Mouse (Mus musculus) retina, postnatal 1 day (tissue): ENCODE results near the gene Kif18b.

Source experiments
- DNase-seq: peaks from one replicate; pipeline ENCODE4 v3.0.0-alpha.2; 2012

The Kif18b gene

GRCm38 (mm10) chr11:102937529-102938182 lies 12.7 kb upstream of the Kif18b start:
- DNase-seq = no peak

- DNase-seq = no peak
These were observed 11.3 kb upstream of the Kif18b start for GRCm38 (mm10) chr11:102936272-102936671.

- DNase-seq = no peak
These were observed 5.7 kb upstream of the Kif18b start for GRCm38 (mm10) chr11:102930672-102931071.

- no peak for DNase-seq
These were observed 410 bp upstream of the Kif18b start for GRCm38 (mm10) chr11:102925351-102925717.

DNA sequence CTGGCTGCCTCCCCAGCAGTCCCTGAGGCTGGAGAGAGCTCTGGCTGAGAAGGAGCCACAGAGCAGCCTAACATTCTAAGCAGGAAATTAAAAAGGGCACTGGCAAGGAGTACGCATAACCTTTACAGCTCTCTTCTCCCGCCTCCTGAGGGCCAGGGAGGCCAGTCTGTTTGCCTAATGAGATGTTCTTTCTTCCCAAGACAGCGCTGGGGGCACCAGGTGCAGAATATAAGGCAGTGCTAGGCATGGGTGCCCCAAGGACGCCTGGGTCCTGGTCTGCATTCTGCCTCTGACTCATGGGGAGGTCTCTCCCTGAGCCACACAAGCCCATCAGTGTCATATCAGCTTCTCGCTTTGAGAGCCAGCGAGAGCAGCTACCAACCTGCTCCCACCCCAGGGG lies 3.4 kb downstream of the Kif18b start:
- DNase-seq = no peak

- DNase-seq = no peak
These were observed 6.8 kb downstream of the Kif18b start for GRCm38 (mm10) chr11:102918077-102918476.

DNA sequence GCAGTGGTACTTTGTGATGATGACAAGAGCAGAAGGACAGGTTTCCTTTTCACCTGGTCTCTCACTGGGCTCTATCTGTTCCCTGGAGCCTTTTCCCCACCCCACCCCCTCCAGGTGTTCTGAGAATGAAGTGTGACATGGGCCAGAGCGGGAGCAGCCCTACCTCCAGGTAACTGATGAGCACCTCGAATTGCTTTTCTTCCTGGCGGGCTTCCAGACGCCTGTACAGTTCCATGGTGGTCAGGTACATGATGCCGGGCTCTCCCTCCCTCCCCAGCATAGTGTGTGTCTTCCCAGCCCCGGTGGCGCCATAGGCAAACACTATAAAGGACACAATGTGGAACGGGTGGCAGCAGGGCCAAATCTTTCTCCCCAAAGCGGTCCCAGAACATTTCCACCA lies 9.5 kb downstream of the Kif18b start:
- no peak for DNase-seq

DNA sequence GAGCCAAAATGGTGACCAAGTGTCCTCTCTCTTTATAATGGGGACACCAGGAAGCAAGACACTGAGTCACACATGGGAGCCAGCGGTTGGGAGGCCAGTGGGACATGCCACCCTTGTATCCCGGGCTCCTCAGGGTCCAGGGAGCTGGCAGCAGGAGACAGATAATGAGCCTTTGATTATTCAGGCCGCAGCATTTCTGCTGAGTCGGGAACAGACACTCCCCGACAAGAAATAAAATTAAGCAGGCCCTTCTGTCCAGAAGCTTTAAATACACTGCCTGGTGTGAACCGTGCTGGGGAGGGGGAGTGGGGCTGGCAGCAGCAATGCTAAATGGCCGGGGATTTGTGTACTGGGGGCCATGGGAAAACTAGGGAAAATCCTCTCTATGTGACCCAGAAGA lies 13.5 kb downstream of the Kif18b start:
- no peak for DNase-seq

DNA sequence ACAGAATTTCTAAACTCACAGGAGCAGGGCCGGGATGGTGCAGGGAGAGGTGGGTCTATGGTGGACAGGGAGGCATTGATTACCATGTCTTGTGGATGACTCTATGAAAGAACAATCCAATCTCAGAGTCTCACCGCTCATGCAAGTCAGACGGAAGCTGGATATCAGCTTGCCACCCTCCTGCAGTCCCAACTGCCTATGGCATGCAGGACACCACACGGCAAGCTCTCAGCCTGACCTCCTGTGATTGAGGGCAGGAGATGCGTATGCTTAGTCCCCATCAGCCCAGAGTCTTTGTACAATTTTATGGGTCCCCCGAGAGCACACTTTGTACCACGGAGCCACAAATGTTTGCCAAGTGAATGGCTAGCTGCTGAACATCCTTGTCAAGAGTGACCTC lies 21.3 kb downstream of the Kif18b start:
- no peak for DNase-seq

GRCm38 (mm10) chr11:102902107-102902506 lies 22.8 kb downstream of the Kif18b start:
- DNase-seq = no peak

DNA sequence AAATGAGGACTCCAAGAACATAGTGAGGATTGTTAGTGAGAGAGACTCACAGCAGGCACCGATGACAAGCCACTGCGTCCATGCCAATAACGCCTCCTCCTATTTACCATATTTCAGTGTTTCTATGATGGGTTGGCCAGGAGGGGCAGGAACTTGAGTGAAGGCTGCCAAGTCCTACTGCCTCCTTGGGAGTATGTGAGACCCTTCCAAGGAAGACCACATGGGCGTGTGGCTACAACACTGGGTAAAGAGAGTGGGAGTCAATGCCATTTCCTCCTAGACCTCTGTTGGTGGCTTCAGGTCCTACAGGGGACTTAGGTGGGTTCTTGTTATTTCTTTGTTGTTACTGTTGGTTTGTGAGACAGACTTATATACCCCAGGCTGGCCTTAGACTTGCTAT lies 23.7 kb downstream of the Kif18b start:
- DNase-seq = no peak

- peak; percentile 91 for DNase-seq
These were observed 24.2 kb downstream of the Kif18b start, which contains the start of gene Gfap for GRCm38 (mm10) chr11:102900763-102901162. Gfap (minus strand) TSS chr11:102900912.

GRCm38 (mm10) chr11:102898408-102898807 lies 26.5 kb downstream of the Kif18b start:
- DNase-seq = peak; percentile 50

GRCm38 (mm10) chr11:102896641-102897040 lies 28.3 kb downstream of the Kif18b start:
- DNase-seq = no peak

- DNase-seq = no peak
These were observed 29.1 kb downstream of the Kif18b start for GRCm38 (mm10) chr11:102895779-102896178.

- DNase-seq = no peak
These were observed 30.2 kb downstream of the Kif18b start for GRCm38 (mm10) chr11:102894716-102895115.

DNA sequence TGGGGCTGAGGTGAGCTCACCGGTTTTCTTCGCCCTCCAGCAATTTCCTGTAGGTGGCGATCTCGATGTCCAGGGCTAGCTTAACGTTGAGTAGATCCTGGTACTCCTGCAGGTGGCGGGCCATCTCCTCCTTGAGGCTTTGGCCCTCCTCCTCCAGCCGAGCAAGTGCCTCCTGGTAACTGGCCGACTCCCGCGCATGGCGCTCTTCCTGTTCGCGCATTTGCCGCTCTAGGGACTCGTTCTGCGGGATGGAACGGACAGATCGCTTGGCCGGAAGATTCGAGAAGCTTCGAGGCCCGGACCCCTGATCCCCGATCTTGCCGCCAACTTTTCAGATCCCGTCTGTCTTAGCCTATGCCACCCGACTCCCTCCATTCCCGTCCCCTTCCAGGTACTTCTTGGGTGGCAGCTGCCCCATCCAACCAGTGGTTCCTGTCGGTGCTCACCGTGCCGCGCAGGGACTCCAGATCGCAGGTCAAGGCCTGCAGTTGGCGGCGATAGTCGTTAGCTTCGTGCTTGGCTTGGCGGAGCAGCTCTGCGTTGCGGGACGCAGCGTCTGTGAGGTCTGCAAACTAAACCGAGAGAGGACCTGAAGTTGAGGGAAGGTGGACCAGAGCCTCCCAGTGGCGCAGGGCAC lies 31.8 kb downstream of the Kif18b start:
- peak; percentile 81 for DNase-seq

DNA sequence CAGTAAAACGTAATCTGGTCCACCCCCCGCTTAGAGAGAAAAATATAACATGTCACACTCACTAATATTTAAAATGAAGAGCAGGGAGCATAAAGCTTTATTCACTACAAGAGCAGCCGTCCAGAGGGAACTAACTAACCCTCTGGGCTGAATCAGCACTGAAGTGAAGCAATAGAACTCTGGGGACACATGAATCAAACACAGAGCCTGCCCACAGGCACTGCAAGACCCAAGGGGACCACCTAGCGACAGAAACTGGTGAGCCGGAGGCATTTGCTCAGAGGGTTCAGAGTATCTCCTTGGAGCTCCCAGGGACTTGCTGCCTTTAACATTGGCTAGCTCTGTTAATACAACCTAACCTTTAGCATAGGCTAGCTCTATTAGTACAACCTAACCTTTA lies 34.8 kb downstream of the Kif18b start:
- no peak for DNase-seq

DNA sequence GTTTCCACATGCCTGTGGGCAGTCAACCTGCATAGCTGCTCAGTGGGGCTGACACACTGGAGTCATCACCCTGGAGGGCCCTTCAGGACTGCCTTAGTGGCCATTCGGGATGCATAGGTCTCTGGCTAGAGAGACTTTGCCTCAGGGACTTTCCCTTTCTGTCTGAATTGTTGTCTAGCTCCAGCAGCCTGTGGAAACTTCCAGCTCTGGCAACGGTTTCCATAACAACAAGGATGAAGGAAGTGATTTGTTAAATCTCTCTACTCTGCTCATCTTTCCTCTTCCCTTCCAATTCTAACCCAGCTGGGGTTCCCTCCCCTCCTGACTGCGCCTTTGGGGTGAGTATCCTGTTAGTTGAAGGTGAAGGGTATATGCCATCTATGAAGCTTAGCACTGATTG lies 36.8 kb downstream of the Kif18b start:
- peak; percentile 50 for DNase-seq

DNA sequence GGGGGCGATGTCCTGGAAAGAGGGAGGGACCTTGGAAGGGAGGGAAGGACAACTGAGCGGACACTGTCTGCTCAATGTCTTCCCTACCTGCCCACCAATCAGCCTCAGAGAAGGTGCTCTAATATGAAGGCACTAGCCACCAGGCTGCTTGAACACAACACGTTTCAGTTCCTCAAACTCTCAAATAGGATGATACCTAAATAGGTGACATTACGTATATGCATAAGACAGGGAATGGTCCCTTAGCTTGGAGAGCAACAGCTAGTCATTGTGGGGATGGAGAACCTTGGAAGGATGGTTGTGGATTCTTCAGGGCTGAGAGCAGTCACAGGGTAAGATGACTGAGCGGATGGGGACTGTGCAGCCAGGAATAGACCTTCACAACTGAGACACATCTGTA lies 37.5 kb downstream of the Kif18b start:
- no peak for DNase-seq

DNA sequence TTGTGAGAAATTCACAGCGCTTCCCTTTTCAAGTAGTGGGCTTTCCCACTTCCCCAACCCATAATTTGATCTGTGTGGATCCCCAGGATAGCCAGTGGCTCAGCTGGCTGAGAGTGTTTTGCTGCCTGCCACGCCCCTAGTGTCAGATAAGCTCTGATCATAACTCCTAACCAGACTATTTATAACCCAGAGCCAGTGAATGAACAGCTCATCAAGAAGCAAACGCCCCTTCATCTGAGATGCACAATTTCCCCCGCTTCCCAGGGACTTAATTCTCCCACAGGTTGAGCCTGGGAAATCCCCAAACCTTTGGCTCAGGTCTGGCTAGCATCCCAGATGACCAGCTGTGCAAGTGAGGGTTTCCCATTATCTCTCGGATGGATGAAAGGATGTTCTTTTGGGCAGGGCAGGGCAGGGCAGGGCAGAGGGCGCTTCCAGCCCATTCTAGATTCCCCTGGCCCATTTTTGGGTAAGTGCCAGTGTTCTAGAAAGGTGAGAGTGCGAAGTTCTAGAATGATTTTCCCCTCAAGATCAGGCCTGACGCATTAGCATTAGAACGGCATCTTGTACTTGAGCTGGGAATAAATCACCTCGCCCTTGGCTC lies 40.2 kb downstream of the Kif18b start, which contains the start of gene Fam187a:
Fam187a (plus strand) TSS at position 554 of the 604 bp plus-strand sequence.
- no peak for DNase-seq

DNA sequence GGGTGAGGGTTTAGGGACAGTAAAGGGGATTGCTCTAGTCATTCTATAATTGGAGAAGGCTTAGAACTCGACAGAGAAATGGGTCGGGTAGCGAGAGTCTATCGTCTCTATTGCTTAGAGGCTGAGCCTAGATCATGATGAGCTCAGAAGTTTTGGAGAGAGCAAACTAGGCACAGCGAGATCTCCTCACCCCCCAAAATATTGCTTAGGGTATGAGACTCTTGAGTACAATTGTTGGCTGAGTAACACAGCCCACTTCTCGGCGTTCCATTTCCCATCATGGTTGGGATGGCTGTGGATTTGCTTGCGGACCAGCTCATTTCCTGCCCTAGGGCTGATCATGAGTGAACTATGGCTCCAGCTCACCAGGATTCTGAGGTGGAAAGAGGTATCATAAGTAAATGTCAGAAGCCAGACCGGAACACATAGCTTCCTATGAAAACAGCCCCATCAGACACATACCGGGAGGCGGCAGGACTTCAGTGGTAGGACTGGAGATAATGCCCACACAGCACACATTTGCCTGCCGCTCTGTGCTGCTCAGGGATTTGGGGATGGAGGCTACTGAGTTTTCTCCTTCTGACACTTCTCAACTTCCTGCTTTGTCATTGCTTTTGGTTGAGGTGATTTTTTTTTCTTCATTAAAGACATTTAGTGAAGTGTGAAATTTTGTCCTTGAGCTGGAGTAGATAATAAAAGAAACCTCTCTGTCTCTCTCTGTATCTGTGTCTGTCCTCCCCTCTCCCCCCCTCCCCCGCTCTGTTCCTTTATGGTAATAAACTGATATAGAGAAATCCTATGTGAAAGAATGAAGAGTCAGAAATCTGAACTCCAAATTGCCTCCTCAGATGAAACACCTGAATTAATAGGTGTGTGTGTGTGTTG lies 43.4 kb downstream of the Kif18b start:
- DNase-seq = no peak

GRCm38 (mm10) chr11:102880585-102881313 lies 44.2 kb downstream of the Kif18b start, which contains the start of the genes Eftud2 and Ccdc103:
Eftud2 (minus strand) TSS chr11:102880985.
Ccdc103 (plus strand) TSS chr11:102881204.
- DNase-seq = peak; percentile 95
